Mouse (Mus musculus) retina, adult 2 months (tissue): ENCODE results near the gene Rps27rt.
"Not testable (repeated sequence)": the region's sequence is repeated elsewhere in the genome, so short reads cannot be mapped to it uniquely, and the experiment has no call there.

Experiments
- DNase-seq: peaks from one replicate; pipeline ENCODE4 v3.0.0-alpha.2; 2012; ENCODE audit warnings: low read depth, low spot score

The Rps27rt gene

GRCm38 (mm10) chr9:114985741-114986140, 3.2 kb upstream of the Rps27rt start:
- DNase-seq: no peak

GRCm38 (mm10) chr9:114979969-114980368, 2.6 kb downstream of the Rps27rt start:
- no peak for DNase-seq

- DNase-seq: no peak
These were observed 4.0 kb downstream of the Rps27rt start, which contains the start of gene Osbpl10 for GRCm38 (mm10) chr9:114978281-114979111. Gene Osbpl10 (plus strand): TSS chr9:114978569.

GRCm38 (mm10) chr9:114977461-114978280, 4.9 kb downstream of the Rps27rt start:
- no peak for DNase-seq

- not testable (repeated sequence) for DNase-seq
These were observed 16.3 kb downstream of the Rps27rt start for GRCm38 (mm10) chr9:114966286-114966685.

GRCm38 (mm10) chr9:114964093-114964492, 18.4 kb downstream of the Rps27rt start:
- no peak for DNase-seq

- DNase-seq: no peak
These were observed 21.7 kb downstream of the Rps27rt start for GRCm38 (mm10) chr9:114960844-114961243.

- no peak for DNase-seq
These were observed 22.3 kb downstream of the Rps27rt start for GRCm38 (mm10) chr9:114960043-114960789.

GRCm38 (mm10) chr9:114956945-114957344, 25.6 kb downstream of the Rps27rt start:
- DNase-seq: no peak

GRCm38 (mm10) chr9:114955340-114955739, 27.2 kb downstream of the Rps27rt start:
- DNase-seq: no peak

- no peak for DNase-seq
These were observed 29.7 kb downstream of the Rps27rt start for GRCm38 (mm10) chr9:114952866-114953265.

- DNase-seq: no peak
These were observed 34.1 kb downstream of the Rps27rt start for GRCm38 (mm10) chr9:114948395-114948794.

- DNase-seq: no peak
These were observed 37.0 kb downstream of the Rps27rt start for GRCm38 (mm10) chr9:114945576-114945975.

- no peak for DNase-seq
These were observed 37.9 kb downstream of the Rps27rt start for GRCm38 (mm10) chr9:114944642-114945041.

GRCm38 (mm10) chr9:114936687-114937086, 45.9 kb downstream of the Rps27rt start:
- DNase-seq: no peak

- no peak for DNase-seq
These were observed 47.2 kb downstream of the Rps27rt start for GRCm38 (mm10) chr9:114935321-114935720.

GRCm38 (mm10) chr9:114934231-114934630, 48.3 kb downstream of the Rps27rt start:
- DNase-seq: no peak

- peak; percentile 68 for DNase-seq
These were observed 48.8 kb downstream of the Rps27rt start, which contains the start of gene Gpd1l for GRCm38 (mm10) chr9:114933723-114934171. Gene Gpd1l (minus strand): TSS chr9:114933987.

- no peak for DNase-seq
These were observed 49.4 kb downstream of the Rps27rt start for GRCm38 (mm10) chr9:114933037-114933722.

GRCm38 (mm10) chr9:114932607-114933006, 49.9 kb downstream of the Rps27rt start:
- DNase-seq: no peak
